Mouse (Mus musculus) gastrocnemius, postnatal 14 days (tissue): ENCODE results near the gene Cldn18. TPM values are rescaled to one million over a fixed set of nuclear protein-coding genes. Genes with fewer than 3 reads are reported as not detected.

Experiments
- DNase-seq: peaks from one replicate; pipeline ENCODE4 v3.0.0; 2021; ENCODE audit warnings: mixed read lengths
- intact Hi-C: fragments of 180-260 bp; cut with DNase I; formaldehyde crosslinking; loops from one replicate; pipeline ENCODE4 v1.15.1; 2025; ENCODE audit warnings: low total_unique reads
- total RNA-seq, 2 experiments: library from RNA; stranded (reverse); gene quantifications; 2 replicates each; pipeline ENCODE4 v1.2.3; 2021

Cldn18 gene
- total RNA-seq, 2 experiments from 2014 or later: not detected

DNA sequence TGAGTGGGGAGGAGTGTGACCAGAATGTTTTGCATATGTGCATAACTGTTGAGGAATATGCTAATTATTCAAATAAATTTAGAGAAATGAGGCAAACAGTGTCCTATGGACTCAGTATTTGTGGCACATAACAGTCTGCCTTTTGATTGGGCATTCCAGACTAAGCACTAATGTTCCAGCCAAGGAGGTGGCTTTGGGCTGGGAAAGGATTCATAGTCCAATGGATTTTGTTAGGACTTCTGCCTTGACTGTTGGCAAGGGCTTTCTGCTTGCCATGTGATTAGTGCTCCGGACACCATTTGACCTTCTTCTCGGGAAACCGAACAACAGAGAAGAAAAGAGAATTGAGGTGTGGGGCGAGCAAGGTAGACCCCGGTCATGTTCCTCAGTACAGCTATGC is 27.3 kb downstream of the Cldn18 start:
- intact Hi-C loops: no loop called here
- DNase-seq: no peak

DNA sequence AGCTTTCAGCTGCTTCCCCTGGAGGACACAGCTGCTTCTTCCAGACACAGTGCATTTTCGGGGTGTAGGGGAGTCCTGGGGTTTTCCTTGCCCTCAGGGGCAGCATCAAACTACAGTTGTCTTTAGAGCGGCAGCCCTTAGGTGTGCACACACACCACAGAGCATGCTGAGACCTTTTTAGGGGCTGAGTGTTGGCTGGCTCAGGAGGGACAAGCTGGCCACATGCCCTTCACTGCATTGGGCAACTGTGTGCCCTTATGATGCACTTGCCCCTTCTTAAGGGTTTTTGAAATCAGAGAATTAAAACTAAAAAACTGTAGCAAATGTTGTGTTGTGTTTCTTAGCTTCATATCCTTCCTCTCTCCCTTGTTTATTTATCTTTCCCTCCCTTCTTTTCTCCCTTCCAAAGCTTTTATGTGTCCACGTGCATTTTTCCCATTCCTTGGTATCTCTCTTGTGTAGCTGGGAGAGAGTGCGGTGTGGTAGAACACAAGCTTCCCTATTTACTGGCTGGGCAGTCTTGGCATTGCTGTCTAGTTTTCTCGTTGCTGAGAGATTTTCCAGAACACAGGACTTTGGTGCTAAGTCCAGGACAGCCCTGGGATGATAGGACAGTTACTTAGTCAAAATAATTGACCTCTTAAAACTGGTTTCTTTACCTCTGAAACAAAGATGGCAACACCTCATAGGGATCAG is 31.4 kb downstream of the Cldn18 start:
- intact Hi-C loops: no loop called here

DNA sequence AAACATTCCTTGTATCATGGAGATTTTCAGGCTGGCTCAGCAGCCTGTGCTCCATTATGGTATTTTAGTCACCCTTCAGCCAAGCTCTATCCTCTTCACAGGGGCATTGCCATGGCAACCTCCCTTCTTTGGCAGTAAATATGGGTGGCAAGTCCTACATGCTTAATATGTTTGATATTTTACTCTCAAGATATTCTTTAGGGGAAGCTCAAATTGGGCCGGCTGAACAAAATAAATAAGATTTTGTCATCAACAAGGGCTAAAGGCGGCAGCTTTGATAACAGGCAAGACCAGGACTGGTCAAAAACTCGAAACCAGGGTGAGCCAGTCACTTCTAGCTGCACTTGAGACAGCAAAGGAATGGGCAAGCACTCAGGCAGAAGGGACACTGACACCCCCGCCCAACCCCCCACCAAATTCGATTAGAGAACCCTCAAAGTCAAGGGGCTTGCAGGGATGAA is 32.0 kb downstream of the Cldn18 start:
- intact Hi-C loops: no loop called here
- no peak for DNase-seq

More for the DNA sequence above, 31.4 kb downstream of the Cldn18 start:
- DNase-seq: no peak

DNA sequence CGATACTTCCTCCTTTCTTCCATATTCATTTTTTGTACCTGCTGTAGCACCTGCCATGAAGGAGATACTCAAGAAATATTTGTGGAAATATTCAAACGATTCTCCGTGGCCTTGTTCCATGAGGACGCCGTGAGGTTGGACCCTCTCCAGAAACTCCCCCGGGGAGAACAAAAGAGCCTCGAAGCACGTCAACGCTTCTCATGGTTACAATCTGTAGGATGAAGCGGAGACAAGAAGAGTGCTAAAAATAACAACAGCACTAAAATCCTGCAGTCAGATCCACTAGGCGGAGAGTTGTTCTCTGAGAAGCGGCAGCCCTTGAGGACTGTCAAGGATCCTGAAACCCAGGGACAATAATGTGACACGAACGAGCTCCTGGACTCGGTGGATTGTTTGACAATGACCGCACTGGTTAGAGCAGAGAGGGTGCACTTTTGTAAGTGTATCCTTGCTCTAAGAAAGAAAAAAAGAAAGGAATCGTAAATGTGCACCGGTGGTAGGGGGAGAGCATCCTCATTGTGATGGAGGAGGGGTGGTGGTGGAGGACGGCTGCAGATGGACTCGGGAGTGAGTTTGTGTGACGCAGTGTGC is 35.0 kb downstream of the Cldn18 start:
- DNase-seq: no peak
- intact Hi-C loops: no loop called here

DNA sequence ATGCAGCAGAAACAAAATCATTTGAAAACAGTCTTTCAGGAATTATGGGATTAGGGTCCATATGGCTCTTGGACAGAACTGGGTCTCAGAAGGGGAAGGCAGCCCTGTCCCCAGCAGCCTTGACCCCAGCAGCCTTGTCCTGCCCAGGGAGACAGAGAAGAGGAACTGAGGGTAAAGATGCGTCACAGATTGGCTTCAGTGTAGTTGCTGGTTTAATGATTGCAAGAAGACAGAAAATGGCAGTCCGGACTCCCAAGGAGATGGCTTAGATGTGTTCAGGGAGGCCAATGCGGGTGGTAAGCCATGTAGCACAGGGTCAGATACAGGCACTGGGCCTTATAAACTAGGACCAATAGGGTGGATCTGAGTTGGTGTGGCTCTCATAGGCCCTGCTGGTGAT is 41.4 kb downstream of the Cldn18 start:
- intact Hi-C loops: no loop called here
- DNase-seq: no peak

DNA sequence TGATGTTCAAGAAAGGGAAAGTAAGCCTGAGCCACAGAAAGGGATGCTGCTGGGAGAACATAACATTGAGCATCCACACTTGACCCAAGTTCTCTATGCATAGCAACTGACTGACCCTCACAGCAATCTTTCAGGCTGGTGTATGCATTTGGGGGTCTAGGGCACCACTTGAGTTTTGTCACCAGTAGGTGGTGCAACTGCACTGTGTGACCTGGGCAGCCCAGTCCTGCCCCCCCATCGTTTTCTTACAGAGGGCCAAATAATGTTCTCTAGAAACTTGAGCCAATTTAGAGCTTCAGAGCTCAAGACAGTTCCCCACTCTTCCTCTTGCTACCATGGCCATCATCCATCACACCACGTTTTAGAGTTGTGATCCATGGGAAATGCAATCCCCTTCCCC is 45.5 kb downstream of the Cldn18 start:
- no peak for DNase-seq
- intact Hi-C loops: no loop called here

DNA sequence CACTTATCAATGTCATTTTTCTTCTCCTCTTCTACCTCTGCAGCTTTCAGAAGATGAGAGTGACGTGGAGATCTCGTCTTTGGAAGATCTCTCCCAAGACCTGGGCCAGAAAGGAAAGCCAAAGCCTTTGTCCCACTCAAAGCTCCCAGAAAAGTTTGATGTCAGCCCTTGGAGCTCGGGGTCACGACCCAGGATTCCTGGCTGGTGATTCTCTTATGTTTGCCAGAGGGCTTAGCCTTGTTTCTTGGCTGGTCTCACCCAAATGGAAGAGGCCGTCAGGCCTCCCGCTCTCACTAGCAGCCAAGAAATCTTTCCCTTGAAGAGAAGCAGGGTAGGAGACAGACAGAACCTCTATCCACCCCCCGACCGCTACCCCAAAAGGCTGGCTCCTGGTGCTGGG is 49.5 kb downstream of the Cldn18 start:
- peak; percentile 33 for DNase-seq
- intact Hi-C loops: loop anchor here (10.0 kb wide), 1 partner anchor 203 kb away; no protein-coding TSS in a partner anchor

DNA sequence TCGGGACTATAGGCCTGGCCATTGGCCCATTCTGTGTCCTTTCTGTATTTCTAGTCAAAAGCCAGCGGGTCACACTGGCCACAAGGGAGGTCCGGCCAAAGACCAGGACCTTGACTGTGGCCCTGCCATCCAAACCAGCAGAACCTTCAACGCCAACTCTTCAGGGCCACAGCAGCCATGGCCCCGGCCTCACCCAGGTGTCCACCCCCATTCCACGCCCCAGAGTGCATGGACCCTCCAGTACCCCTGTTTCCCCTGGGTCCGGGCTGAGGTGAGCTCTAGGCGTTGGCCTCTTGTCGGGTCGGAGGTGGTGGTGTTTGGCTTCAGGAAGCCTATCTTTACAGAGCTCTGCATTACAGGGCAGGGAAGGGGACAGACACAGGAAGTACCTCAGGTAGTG is 54.2 kb downstream of the Cldn18 start:
- DNase-seq: no peak
- intact Hi-C loops: loop anchor here (5.0 to 10.0 kb wide), 2 partner anchors 76 to 198 kb away; no protein-coding TSS in a partner anchor

DNA sequence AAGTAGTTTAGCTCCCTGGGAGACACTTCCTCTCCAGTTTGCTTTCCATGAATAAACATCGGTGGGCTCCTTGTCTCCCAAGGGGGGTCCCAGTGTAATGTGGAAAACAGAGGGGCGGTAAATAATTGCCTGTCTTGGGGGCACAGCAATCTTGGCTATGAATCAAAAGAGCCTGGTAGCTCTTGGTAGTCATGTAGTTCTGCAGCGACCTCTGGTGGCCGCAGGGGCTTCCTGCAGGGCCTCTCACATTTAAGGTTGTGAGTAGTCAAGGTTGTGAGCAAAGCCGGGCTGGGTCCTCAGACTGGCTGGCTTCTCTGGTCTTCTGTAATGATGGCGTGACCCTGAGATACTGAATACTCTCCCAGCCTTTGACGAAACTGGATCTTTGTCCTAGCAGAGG is 54.7 kb downstream of the Cldn18 start:
- peak; percentile 58 for DNase-seq
- intact Hi-C loops: loop anchor here (5.0 to 10.0 kb wide), 2 partner anchors 75 to 198 kb away; no protein-coding TSS in a partner anchor

DNA sequence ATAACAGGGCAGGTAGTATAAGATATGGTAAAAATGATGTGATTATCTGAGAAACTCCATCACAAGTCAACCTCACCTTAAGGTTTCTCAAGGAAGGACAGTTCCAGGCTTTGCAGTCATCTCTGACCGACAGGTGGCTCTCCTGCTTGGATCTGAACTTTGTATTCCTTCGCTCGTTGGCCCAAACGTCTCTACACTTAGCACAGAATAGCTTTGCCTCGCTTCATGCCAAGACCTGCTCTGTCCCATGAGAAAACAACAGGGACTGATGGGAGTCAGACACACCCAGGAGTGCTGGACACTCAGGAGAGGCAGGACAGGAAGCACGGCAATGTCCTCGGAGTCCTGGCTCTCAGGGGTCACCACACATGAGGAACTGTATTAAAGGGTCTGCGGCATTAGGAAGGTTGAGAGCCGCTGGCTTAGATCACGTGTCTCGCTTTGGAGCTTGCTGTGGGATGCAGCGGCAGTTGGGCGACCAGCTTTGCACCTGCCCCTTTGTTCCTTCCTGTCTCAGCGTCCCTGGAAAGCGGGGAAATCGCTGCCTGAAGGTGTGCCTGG is 55.4 kb downstream of the Cldn18 start:
- intact Hi-C loops: loop anchor here (5.0 to 10.0 kb wide), 2 partner anchors 74 to 197 kb away; no protein-coding TSS in a partner anchor
- no peak for DNase-seq

DNA sequence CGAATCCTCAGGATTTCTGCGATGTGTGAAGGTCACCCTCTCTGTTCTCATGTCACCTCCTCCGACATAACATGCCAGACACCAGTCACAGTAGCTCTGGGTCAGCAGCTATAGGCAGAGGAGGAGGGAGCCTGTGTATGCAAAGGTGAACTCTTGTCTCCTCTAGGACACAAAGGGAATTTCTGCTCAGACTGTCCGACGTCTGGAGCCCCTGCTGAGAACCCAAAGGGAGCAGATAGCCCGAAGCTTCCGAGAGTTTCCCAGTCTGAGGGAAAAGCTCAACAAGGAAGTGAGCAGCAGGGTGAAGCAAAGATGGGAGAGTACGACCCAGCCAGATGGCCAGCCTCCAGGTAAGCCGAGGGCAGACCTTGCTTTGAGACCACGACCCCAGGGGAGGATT is 56.3 kb downstream of the Cldn18 start:
- intact Hi-C loops: loop anchor here (5.0 to 10.0 kb wide), 2 partner anchors 73 to 196 kb away; no protein-coding TSS in a partner anchor
- no peak for DNase-seq

DNA sequence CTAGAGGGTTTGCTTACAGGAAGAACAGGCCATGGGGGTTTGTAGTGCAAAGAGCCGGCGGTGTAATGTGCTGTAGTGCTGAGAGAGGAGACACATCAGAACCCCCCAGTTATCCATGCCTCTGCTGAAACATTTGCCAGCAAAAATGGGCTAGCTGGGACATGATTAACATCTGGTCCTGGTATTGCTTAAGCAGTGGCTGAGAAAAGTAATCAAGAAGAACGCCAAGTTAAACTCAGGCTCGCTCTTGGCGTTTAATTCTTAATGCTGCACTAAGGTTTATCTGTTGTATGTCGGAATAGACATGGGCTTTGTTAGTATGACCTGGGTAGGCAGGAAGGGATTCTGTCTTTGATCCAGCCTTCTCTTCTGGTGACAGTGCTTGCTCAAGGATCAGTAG is 71.0 kb downstream of the Cldn18 start:
- intact Hi-C loops: no loop called here
- no peak for DNase-seq

DNA sequence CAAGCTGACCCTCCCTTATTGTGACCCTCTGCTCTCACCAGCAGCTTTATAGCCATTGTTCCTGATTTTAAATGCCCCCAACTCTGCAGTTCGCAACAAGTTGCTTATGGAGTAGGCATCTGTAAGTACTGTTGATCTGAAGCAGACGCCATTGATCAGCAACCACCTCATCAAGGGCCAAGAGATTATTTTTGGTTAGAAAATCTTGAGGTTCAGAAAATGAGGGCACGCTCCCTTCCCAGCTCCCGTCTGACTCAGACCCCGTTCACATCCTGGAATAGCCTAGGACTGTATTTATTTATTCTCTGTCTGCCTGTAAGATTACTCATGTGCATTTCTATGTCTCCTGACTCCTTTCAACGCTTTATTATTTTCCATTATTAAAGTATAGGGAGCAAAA is 71.7 kb downstream of the Cldn18 start:
- intact Hi-C loops: no loop called here
- no peak for DNase-seq

DNA sequence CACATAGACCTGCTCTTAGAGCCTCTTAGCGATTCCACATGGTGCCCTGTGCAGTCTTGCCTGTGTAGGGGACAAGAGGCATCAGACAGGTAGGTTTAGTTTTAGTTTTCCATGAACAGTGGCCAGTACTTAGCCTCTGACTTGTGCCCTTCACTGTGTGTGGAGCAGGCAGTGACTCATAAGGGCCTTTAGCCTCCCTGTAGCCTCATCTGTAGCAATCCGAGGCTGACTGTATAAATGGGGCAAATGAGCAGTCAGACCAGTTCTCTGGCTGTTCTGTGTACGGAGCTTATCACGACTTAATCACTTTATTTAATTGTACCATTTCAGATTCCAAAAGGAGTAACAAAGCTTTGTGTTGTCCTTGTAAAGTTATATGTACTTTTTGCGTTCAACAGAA is 77.1 kb downstream of the Cldn18 start:
- no peak for DNase-seq
- intact Hi-C loops: no loop called here

Other genes starting within 250 kb of the Cldn18 start
- 10 to 100 TPM; 25.3 to 25.9 TPM for gene Armc8, start 148.4 kb downstream of the Cldn18 start, total RNA-seq
- gene Dbr1, start 141.5 kb downstream of the Cldn18 start, total RNA-seq: 1 to 10 TPM; 4.1 to 5.9 TPM
- gene A4gnt, start 104.8 kb downstream of the Cldn18 start, total RNA-seq: not detected
- gene Dzip1l, start 87.8 kb downstream of the Cldn18 start, total RNA-seq: 1 to 10 TPM; 3.1 to 3.2 TPM
- not detected for gene Sox14, start 158.9 kb upstream of the Cldn18 start, total RNA-seq